Mouse (Mus musculus): ENCODE measurements at regions not wholly inside any gene's neighbourhood (a gene's known extent, or its start where the extent isn't known, plus 50 kb on each side); places are given as distances from the start of the nearest gene placed in this dataset.

DNA sequence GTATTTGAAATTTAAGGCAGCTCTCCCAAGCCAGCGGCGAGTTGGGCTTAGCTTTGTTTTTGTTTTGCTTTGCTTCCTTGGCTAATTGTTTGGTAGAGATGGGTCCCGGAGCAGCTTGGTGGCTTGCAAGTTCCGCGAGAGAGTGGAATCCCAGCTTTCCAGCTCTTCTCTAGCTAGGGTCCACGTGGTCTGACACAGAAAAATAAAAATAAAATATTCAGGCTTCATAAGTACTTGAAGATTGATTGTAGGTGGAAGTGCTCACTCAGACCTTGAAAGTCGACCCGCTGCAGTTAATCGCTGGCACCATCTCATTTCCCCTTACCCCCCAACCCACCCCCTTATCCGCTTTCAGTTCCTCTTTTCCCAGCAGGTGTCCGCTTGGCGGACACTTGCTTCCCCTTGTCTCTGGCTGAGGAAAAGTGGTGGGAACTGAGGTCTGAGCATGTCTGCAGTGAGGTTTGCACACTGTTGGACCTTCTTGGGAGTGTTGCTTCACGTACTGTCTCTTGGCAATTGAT is 198.5 kb downstream of the Dusp6 start:
- DNase-seq (ENCODE audit: low read depth, low spot score), result peak; percentile 52

DNA sequence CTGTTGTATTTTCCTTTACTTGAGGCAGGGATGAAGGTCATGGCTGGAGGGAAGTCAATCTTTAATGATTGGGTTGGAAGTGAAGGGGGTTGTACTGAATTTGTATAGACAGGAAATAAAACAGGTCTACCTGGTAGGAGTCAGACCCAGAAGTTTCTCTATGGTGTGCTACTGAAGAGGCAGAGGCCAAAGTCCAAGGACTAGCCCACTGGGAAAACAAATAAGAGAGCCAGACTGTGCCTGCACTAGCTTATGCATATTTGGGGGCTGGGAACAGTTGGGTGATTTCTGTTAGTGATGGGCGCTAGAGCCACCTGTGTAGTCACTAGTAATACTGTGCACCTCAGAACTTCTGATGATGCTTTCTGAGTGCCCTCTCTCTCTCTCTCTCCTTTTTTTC is 203.7 kb downstream of the Dusp6 start:
- no peak for DNase-seq (ENCODE audit: low read depth, low spot score)

GRCm38 (mm10) chr10:99467319-99467842 is 204.3 kb downstream of the Dusp6 start:
- DNase-seq (ENCODE audit: low read depth, low spot score), result peak; percentile 21

GRCm38 (mm10) chr10:99468971-99469370 is 205.9 kb downstream of the Dusp6 start:
- no peak for DNase-seq (ENCODE audit: low read depth, low spot score)

- DNase-seq (ENCODE audit: low read depth, low spot score), result no peak
Measured at GRCm38 (mm10) chr10:99471832-99472497, 208.9 kb downstream of the Dusp6 start.

GRCm38 (mm10) chr10:99472806-99473205 is 209.8 kb downstream of the Dusp6 start:
- no peak for DNase-seq (ENCODE audit: low read depth, low spot score)

- DNase-seq (ENCODE audit: low read depth, low spot score), result no peak
Measured at GRCm38 (mm10) chr10:99473758-99474157, 210.7 kb downstream of the Dusp6 start.

DNA sequence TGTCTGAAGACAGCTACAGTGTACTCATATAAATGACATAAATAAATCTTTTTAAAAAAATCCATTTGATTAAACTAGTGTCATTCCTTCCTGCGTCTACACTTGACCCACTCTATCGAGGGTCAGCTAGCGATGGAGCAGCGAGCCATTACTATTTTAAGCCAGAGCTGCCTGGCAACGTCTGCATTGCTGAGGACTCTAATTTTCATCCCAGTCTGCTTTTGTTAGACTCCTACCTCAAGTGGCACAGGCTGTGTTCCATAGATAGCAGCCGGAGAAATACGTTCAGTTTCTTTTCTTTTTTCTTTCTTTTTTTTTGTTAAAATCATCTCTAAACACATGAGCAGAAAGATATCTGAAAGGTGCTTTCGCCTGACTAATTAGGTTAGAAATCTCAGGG is 211.5 kb downstream of the Dusp6 start:
- DNase-seq (ENCODE audit: low read depth, low spot score), result no peak

GRCm38 (mm10) chr10:99476214-99476613 is 213.2 kb downstream of the Dusp6 start:
- DNase-seq (ENCODE audit: low read depth, low spot score), result no peak

DNA sequence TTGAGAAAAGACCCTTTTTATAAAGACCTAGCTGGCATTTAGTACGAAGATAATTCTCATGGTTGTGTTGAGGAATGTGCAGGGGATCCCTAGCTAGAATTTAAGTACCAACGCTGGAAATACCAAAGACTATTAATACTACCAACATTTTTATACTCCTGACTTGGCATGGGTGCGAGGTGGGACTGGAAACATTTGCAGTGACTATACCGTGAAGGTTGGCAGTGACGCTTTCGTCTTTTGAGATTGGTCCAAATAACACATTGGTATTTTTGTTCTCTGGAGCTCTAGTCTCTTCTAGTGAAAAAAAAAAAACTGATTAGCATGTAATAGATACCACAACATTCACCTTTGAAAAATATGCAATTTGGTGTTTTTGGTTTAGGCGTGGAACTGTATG is 213.7 kb downstream of the Dusp6 start:
- DNase-seq (ENCODE audit: low read depth, low spot score), result no peak

GRCm38 (mm10) chr10:99480573-99480972 is 217.5 kb downstream of the Dusp6 start:
- no peak for DNase-seq (ENCODE audit: low read depth, low spot score)

DNA sequence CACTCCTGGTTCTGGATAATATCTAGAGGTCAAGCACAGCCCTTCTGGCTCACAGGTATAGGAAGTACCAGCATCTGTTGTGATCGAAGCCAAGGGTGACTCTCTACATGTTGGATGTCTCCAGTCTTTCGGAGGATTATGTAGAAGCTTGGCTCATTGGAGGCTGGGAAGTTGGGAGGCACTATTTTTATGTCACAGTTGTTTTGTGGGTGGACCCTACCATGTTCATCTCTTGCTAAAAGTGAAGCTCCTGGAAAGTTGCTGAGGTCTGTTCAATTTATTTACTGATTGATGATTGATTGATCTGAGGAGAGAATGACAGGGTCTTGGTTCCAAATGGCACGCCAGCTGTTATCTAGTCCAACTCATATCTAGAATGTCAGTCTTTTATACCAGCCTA is 219.0 kb downstream of the Dusp6 start:
- DNase-seq (ENCODE audit: low read depth, low spot score), result no peak

DNA sequence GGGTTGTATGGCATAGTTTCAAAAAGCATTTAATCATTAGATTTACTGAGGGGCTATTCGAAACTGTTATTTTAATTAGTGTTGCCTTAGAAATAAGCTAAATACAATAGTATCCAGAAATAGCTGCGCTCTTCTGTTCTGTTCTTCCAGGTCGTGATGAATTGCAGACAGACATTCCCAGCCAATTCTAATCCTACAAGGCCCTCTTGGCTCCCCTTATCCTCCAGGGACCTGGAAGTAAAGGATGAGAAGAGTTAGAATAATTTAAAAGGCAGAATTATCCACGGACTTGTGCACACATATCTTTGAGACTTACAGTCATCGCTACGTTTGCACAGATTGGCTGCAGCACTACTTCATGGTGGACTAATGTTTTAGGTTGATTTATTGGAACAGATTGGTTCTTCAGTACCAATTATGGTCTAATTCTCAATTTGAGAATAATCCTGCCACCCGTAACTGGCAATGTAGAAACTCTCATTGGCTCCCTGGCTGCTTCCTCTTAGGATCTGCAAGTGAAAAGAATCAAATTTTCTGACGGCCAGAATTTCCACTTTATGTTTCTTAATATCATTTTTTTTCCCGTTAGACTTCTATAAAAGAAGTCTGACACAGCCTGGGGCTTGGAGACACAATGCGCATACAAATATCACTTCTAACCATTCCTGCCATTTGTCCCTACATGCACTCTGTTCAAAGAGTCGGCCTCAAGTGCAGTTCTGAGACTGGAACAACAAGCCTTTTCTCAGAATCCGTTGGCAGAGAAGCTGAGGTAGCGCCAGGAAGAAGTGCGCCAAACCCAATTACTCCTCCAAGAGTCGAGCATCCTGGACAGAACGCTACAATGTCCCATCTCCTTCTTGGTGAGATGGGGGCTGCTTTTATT is 225.4 kb downstream of the Dusp6 start:
- DNase-seq (ENCODE audit: low read depth, low spot score), result no peak

- DNase-seq (ENCODE audit: low read depth, low spot score), result no peak
Measured at GRCm38 (mm10) chr10:99511514-99512237, 247.8 kb downstream of the Csl start.

DNA sequence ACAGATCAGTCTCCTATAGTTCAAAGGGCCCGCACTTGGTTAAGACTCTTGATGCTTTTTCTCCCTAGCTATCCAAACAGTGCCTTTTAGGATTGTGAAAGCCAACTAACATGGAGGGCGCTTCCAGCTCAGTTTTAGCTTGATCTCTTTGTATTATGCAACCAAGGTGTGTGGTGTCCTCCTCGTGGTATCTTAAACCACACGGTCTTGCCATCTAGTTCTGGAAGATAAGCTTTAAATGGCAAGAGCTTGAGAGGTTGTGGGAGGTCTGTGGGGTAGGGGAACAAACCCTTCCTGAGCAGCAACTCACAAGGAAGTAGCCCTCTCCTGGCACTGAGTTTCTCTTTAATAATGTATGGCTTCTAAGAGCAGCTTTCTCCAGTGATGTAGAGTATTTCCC is 241.5 kb downstream of the Csl start:
- no peak for DNase-seq (ENCODE audit: low read depth, low spot score)

DNA sequence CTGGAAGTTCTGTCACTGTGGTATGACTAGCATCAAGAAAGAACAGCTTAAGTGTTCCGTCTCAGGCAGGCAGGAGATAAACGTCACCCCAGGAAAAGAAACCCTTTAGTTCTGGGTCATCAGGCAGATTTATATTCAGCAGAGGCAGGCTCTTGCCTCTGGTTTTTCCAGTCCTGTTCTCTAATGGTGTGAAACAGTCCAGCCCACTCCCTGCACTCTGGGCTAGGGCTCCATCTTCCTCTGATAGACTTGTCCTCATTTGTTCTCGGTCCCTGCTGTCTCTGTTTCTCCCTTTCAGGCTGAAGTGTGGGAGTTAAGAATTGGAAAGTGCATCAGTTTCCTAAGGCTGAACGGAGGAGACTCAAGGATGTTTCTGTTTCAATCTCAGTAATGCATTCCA is 240.0 kb downstream of the Csl start:
- DNase-seq (ENCODE audit: low read depth, low spot score), result no peak

DNA sequence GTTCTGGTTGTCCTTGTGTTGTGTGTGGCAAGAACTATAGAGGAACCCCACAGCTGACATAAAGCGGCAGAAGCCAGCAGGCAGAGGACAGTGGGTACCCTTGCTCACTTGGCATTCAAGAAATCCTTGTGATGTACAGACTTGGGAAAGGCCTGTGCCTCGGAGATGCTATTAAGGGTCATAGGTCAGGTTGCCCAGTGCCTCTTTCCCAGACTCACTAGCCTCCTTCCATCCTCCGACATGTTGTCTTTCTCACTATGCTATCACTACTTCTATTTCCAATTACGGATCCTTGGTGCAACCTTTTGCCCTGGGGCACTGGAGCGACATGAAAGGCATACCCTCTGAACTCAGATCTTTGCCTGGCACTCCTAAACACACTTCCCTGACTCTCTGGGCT is 235.6 kb downstream of the Csl start:
- DNase-seq (ENCODE audit: low read depth, low spot score), result no peak

GRCm38 (mm10) chr10:99524273-99525212 is 234.9 kb downstream of the Csl start:
- DNase-seq (ENCODE audit: low read depth, low spot score), result no peak

DNA sequence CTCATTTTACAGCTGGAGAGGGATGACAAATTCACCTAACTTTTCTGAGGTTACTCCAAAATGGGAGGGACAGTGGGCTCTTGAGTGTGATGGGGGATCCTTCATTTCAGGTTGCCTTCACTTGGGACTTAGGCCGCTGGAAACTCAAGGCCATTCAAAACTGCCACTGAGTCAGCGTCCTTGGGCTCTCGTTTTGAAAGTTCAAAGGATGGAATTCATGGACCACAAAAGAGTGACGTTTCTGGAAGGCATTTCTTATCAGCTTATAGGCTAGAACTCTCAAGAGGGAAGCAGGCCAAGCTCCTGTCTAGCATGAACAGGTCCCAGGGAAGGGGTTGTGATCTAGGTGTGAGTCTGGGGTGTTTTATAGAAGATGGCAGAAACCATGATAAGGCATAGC is 233.3 kb downstream of the Csl start:
- DNase-seq (ENCODE audit: low read depth, low spot score), result no peak

DNA sequence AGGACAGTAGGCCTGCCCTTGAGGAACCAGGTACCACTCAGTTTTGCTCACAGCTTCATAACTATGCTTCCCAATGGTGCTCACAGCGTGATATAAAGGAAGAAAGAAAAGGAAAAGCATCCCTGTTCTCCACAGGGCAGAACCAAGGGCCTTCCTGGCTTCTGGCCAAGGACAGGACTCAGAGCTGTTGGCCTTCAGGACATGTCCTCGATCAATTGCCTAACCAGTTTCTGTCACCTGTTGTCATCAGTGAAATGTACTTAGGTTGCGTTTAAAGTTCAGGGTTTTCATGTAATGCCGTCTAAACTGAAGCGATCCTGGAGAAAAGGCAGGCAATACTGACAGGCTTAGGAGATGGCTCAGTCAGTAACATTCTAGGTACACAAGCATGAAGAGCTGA is 232.9 kb downstream of the Csl start:
- no peak for DNase-seq (ENCODE audit: low read depth, low spot score)

GRCm38 (mm10) chr10:99531104-99531503 is 228.4 kb downstream of the Csl start:
- DNase-seq (ENCODE audit: low read depth, low spot score), result no peak
